Comparison of ENCODE assay signal across 23 mouse cellular contexts in the genomic region with DNA sequence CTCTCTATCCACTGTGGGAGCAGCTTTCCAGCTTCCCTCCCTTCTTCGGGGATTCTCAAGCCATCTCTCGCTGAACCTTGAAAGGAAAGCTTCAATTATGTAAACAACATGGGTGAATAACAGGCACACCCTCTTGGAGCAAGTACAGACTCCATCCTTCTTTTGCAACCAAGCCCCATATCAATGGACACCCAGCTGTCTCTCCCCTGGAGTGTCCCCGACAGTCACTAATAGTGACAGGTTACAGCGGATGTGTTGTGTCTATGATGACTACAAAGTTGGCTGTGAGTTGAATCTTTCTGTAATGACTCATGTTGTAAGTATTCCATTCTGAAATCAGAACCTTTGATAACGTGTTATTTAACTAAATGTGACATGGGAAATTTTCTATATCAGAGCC. TPM values are rescaled to one million over a fixed set of nuclear protein-coding genes. Genes with fewer than 3 reads are reported as not detected.
A peak's percentile ranks its signal among the peaks of the same experiment; 100 is the strongest.
DNase-seq lines count a peak whose midpoint lies in the region; ATAC-seq and TF ChIP-seq lines count a peak whose summit lies in the region.
"Had no signal": no experiment of that assay in that cellular context is flagged by ENCODE, and none has a peak within 500 bp of the region (broad histone marks: within the 10 kb centered on the region; RNA-seq: fewer than 3 reads in every experiment).

No protein-coding gene starts in this region.

- H3K36me3 ChIP-seq in lung, postnatal 0 days (ENCODE audit: insufficient read depth, low read length), result no peaks in the 10 kb centered on the region
- H3K36me3 ChIP-seq in C2C12 (ENCODE audit: control insufficient read depth, insufficient read depth), result no peaks in the 10 kb centered on the region
- H3K36me3 ChIP-seq in intestine, postnatal 0 days (ENCODE audit: control insufficient read depth, insufficient read depth), result no peaks in the 10 kb centered on the region
- H3K36me3 ChIP-seq: embryonic facial prominence, embryonic 13.5 days; embryonic facial prominence, embryonic 15.5 days; forebrain, embryonic 15.5 days had no signal

- ATAC-seq in lung, postnatal 0 days, result peak; percentile 51
- no peak for ATAC-seq in intestine, postnatal 0 days
- ATAC-seq: forebrain, embryonic 13.5 days; forebrain, embryonic 15.5 days; forebrain, postnatal 0 days had no signal

- peaks cover 5% of the 10 kb centered on the region for H3K79me3 ChIP-seq in C2C12 (ENCODE audit: low read depth)

- peaks cover 11% of the 10 kb centered on the region for H3K79me2 ChIP-seq in C2C12 (ENCODE audit: control insufficient read depth, insufficient read depth)

- no peak overlapping the region for H3K9ac ChIP-seq in lung, postnatal 0 days (replicated peaks; ENCODE audit: low read depth)
- H3K9ac ChIP-seq in intestine, postnatal 0 days (ENCODE audit: low read depth, low read length), result no peak overlapping the region
- H3K9ac ChIP-seq: embryonic facial prominence, embryonic 13.5 days; embryonic facial prominence, embryonic 15.5 days; forebrain, embryonic 13.5 days; forebrain, embryonic 15.5 days; forebrain, postnatal 0 days had no signal

- H3K4me2 ChIP-seq in lung, postnatal 0 days (replicated peaks; ENCODE audit: low read depth, low read length), result no peak overlapping the region
- no peak overlapping the region for H3K4me2 ChIP-seq in intestine, postnatal 0 days (replicated peaks; ENCODE audit: low read depth)
- H3K4me2 ChIP-seq: embryonic facial prominence, embryonic 13.5 days; embryonic facial prominence, embryonic 15.5 days; forebrain, embryonic 13.5 days; forebrain, embryonic 15.5 days had no signal

- TF ChIP-seq CTCF in lung, postnatal 0 days (IDR thresholded peaks at IDR 0.05), result no peak
- TF ChIP-seq CTCF in C2C12 (IDR thresholded peaks at IDR 0.05; ENCODE audit: control insufficient read depth, insufficient read depth, insufficient read length), result no peak
- no peak for TF ChIP-seq CTCF in intestine, postnatal 0 days (IDR thresholded peaks at IDR 0.05; ENCODE audit: low read depth)

- peak; percentile 25; the same call in 1 of the 2 replicates for TF ChIP-seq EP300 in lung, postnatal 0 days (IDR thresholded peaks at IDR 0.05)

- no peak overlapping the region for H3K27ac ChIP-seq in lung, postnatal 0 days (ENCODE audit: low read length)
- H3K27ac ChIP-seq in intestine, postnatal 0 days (ENCODE audit: low read depth, low read length), result no peak overlapping the region
- H3K27ac ChIP-seq: embryonic facial prominence, embryonic 13.5 days; embryonic facial prominence, embryonic 15.5 days; forebrain, embryonic 13.5 days; forebrain, embryonic 15.5 days had no signal

- peak; percentile 67 for DNase-seq in lung, postnatal 0 days (ENCODE audit: low spot score)
- DNase-seq in lung, postnatal 36 days, result no peak
- peak; percentile 28 for DNase-seq in 3T3-L1 (ENCODE audit: low read depth, low spot score)
- DNase-seq in NIH3T3 (ENCODE audit: low read depth), result peak; percentile 24
- DNase-seq in left cerebral cortex, postnatal 25 days (ENCODE audit: low spot score in 2 of 2), result no peak
- DNase-seq: adrenal gland, adult 2 months; adrenal gland, postnatal 25 days; B cell, adult 2 months; cerebellum, adult 11 months; cerebellum, adult 18-20 months; cerebellum, adult 8-10 months; cerebellum, adult 9-11 months; cerebellum, postnatal 14 days; cerebellum, postnatal 36 days; embryo, embryonic 11 days; forebrain, postnatal 0 days had no signal

- no peaks in the 10 kb centered on the region for H3K27me3 ChIP-seq in lung, postnatal 0 days (replicated peaks; ENCODE audit: insufficient read depth, low read length)
- no peaks in the 10 kb centered on the region for H3K27me3 ChIP-seq in C2C12 (ENCODE audit: control insufficient read depth, insufficient read depth, insufficient read length)
- H3K27me3 ChIP-seq in intestine, postnatal 0 days (replicated peaks; ENCODE audit: control insufficient read depth, insufficient read depth, low read length), result no peaks in the 10 kb centered on the region
- H3K27me3 ChIP-seq: embryonic facial prominence, embryonic 13.5 days; embryonic facial prominence, embryonic 15.5 days; forebrain, embryonic 13.5 days; forebrain, embryonic 15.5 days had no signal

- H3ac ChIP-seq in C2C12 (ENCODE audit: control insufficient read depth, insufficient read length, low read depth), result no peak overlapping the region

- WGBS in lung, postnatal 0 days, result 44% methylated on average over 5 of the region's 5 CpGs
- 62% methylated on average over 5 of the region's 5 CpGs for WGBS in intestine, postnatal 0 days

- no peaks in the 10 kb centered on the region for H3K9me3 ChIP-seq in lung, postnatal 0 days (ENCODE audit: low read length)
- H3K9me3 ChIP-seq in intestine, postnatal 0 days (ENCODE audit: control insufficient read depth), result no peaks in the 10 kb centered on the region
- H3K9me3 ChIP-seq: embryonic facial prominence, embryonic 13.5 days; embryonic facial prominence, embryonic 15.5 days; forebrain, embryonic 13.5 days; forebrain, embryonic 15.5 days had no signal

- H3K4me3 ChIP-seq in lung, postnatal 0 days (ENCODE audit: low read depth, low read length), result no peak overlapping the region
- no peak overlapping the region for H3K4me3 ChIP-seq in C2C12 (ENCODE audit: insufficient read depth, poor library complexity, severe bottlenecking)
- H3K4me3 ChIP-seq in intestine, postnatal 0 days (ENCODE audit: low read depth, low read length), result no peak overlapping the region
- H3K4me3 ChIP-seq: embryonic facial prominence, embryonic 13.5 days; embryonic facial prominence, embryonic 15.5 days; erythroblast, embryonic 14.5 days; forebrain, embryonic 13.5 days; forebrain, embryonic 15.5 days had no signal

- intact Hi-C loops in left cerebral cortex, postnatal 25 days (cut with DNase I), result no loop called here

- H3K4me1 ChIP-seq in lung, postnatal 0 days (ENCODE audit: insufficient read depth, low read depth, low read length), result peaks cover 3% of the 10 kb centered on the region; the same call in 1 of the 2 replicates
- no peaks in the 10 kb centered on the region for H3K4me1 ChIP-seq in intestine, postnatal 0 days (replicated peaks; ENCODE audit: control insufficient read depth, insufficient read depth, low read length)

TF ChIP-seq in C2C12, 6 proteins besides CTCF, POLR2A, EP300 and RAD21:
- TF ChIP-seq CEBPB (IDR thresholded peaks at IDR 0.05; ENCODE audit: low read depth) (no peak), USF1 (IDR thresholded peaks at IDR 0.05; ENCODE audit: low read depth) (no peak), MYOD1 (IDR thresholded peaks at IDR 0.05; ENCODE audit: control insufficient read depth, insufficient read length, low read depth) (peak; percentile 31)

RNA-seq across cellular contexts. Expression of a gene that starts 3.9 kb away (rescaled TPM):
- polyA plus RNA-seq in lung, postnatal 0 days (2015; fragmentation: Nextera tagmentation; extraction: Ambion mirVana), result 70.8 and 72.8 TPM in 2 replicates
- polyA plus RNA-seq in C2C12 (2012; fragmentation: generic; extraction: Trizol), result 32.4 TPM
- polyA plus RNA-seq in intestine, postnatal 0 days (2015; fragmentation: Nextera tagmentation; extraction: Ambion mirVana), result 20.1 and 21.5 TPM in 2 replicates
- total RNA-seq in left cerebral cortex, postnatal 25 days (2021), result 100 to 1,000 TPM; 118 to 120 TPM

Comparison
In these comparisons a context has a peak if more than half of its experiments do, and no peak if none do; other contexts are left out.
1. DNase-seq: peak in lung, postnatal 0 days (single experiment), 3T3-L1 (single experiment) and NIH3T3 (single experiment); none in lung, postnatal 36 days (single experiment) and left cerebral cortex, postnatal 25 days (0 of 2).